Mouse (Mus musculus) lung, postnatal 0 days (tissue): Measurements from ENCODE around the gene Mapkapk3. TPM values are rescaled to one million over a fixed set of nuclear protein-coding genes. Genes with fewer than 3 reads are reported as not detected.

ENCODE experiments used
- ATAC-seq: fragments of 200-750 bp; cut with Nextera tagmentation; 2 replicates; pipeline ENCODE4 v1.8.0; 2017; ENCODE audit warnings: moderate library complexity
- DNase-seq: peaks from one replicate; pipeline ENCODE4 v3.0.0-alpha.2; 2016; ENCODE audit warnings: low spot score
- H3K27ac ChIP-seq: fragments of 300-500 bp; sonication (generic); 2 replicates; pipeline ENCODE4 v1.5.1; 2014; ENCODE audit warnings: antibody characterized with exemption, mild to moderate bottlenecking, low read length, mixed read lengths
- H3K27me3 ChIP-seq: fragments of 300-500 bp; sonication (generic); replicated peaks from 2 replicates; pipeline ENCODE4 v1.6.1; 2014; ENCODE audit warnings: low read length, mixed read lengths; ENCODE audit not compliant: insufficient read depth
- H3K36me3 ChIP-seq: fragments of 300-500 bp; sonication (generic); 2 replicates; pipeline ENCODE4 v1.6.1; 2014; ENCODE audit warnings: low read length, mixed read lengths; ENCODE audit not compliant: insufficient read depth
- H3K4me1 ChIP-seq: fragments of 300-500 bp; sonication (generic); 2 replicates; pipeline ENCODE4 v1.6.1; 2014; ENCODE audit warnings: antibody characterized with exemption, low read depth, low read length, mixed read lengths; ENCODE audit not compliant: insufficient read depth
- H3K4me2 ChIP-seq: fragments of 300-500 bp; sonication (generic); replicated peaks from 2 replicates; pipeline ENCODE4 v1.6.1; 2014; ENCODE audit warnings: low read depth, mild to moderate bottlenecking, low read length, moderate library complexity, mixed read lengths
- H3K4me3 ChIP-seq: fragments of 300-500 bp; sonication (generic); 2 replicates; pipeline ENCODE4 v1.5.1; 2014; ENCODE audit warnings: low read depth, low read length
- H3K9ac ChIP-seq: fragments of 300-500 bp; sonication (generic); replicated peaks from 2 replicates; pipeline ENCODE4 v1.6.1; 2014; ENCODE audit warnings: low read depth, mild to moderate bottlenecking
- H3K9me3 ChIP-seq: fragments of 300-500 bp; sonication (generic); 2 replicates; pipeline ENCODE4 v1.6.1; 2016; ENCODE audit warnings: low read length, mixed read lengths
- CTCF ChIP-seq: IDR thresholded peaks from 2 replicates; pipeline ENCODE4 v1.5.1; 2016; ENCODE audit warnings: antibody characterized with exemption, mild to moderate bottlenecking
- EP300 ChIP-seq: IDR thresholded peaks from 2 replicates; pipeline ENCODE4 v1.6.1; 2016; ENCODE audit warnings: antibody characterized with exemption, mild to moderate bottlenecking, control low read depth
- WGBS: fragments of 180-500 bp; shearing (Covaris S2); extraction: QIAGEN DNeasy Blood & Tissue Kit; methylation state at CpG from one replicate; pipeline ENCODE4 v1.1.7; 2014; 5-methylcytosine and 5-hydroxymethylcytosine counted together
- polyA plus RNA-seq: library from polyadenylated mRNA; unstranded; fragments of >200 nt; fragmentation: Nextera tagmentation; extraction: Ambion mirVana; gene quantifications from 2 replicates; pipeline ENCODE4 v1.2.1, GENCODE M21; 2015

The Mapkapk3 gene
- polyA plus RNA-seq, 1 experiment from 2014 or later, result 22.9 TPM

- H3K4me3 ChIP-seq, result no peak overlapping the region
- H3K27ac ChIP-seq, result no peak overlapping the region
- H3K4me1 ChIP-seq, result no peaks in the 10 kb centered on the region
- no peak overlapping the region for H3K4me2 ChIP-seq
- ATAC-seq (no peak), DNase-seq (peak; percentile 44)
- no peak overlapping the region for H3K9ac ChIP-seq
- WGBS, result 52% methylated on average over 4 of the region's 4 CpGs
- H3K9me3 ChIP-seq, result no peaks in the 10 kb centered on the region
- H3K36me3 ChIP-seq, result no peaks in the 10 kb centered on the region
- TF ChIP-seq CTCF (peak; percentile 65), EP300 (no peak)
- H3K27me3 ChIP-seq, result no peaks in the 10 kb centered on the region
These were observed 43.5 kb downstream of the Mapkapk3 start for GRCm38 (mm10) chr9:107246170-107246569.

GRCm38 (mm10) chr9:107245311-107245710 lies 44.4 kb downstream of the Mapkapk3 start:
- Histone ChIP-seq H3K9me3 (no peaks in the 10 kb centered on the region), H3K27me3 (no peaks in the 10 kb centered on the region), H3K4me2 (no peak overlapping the region), H3K36me3 (no peaks in the 10 kb centered on the region), H3K4me1 (no peaks in the 10 kb centered on the region), H3K4me3 (no peak overlapping the region), H3K9ac (no peak overlapping the region), H3K27ac (no peak overlapping the region)
- DNase-seq (no peak), ATAC-seq (no peak)
- no peak for TF ChIP-seq EP300
- no peak for TF ChIP-seq CTCF
- 78% methylated on average over 4 of the region's 4 CpGs for WGBS

- Histone ChIP-seq H3K27ac (no peak overlapping the region), H3K4me3 (no peak overlapping the region), H3K27me3 (peaks cover 68% of the 10 kb centered on the region), H3K9ac (no peak overlapping the region), H3K4me2 (no peak overlapping the region), H3K4me1 (peaks cover 3% of the 10 kb centered on the region), H3K9me3 (no peaks in the 10 kb centered on the region), H3K36me3 (no peaks in the 10 kb centered on the region)
- ATAC-seq (no peak), DNase-seq (no peak)
- TF ChIP-seq EP300, result no peak
- no peak for TF ChIP-seq CTCF
- WGBS, result 61% methylated on average over 5 of the region's 5 CpGs
These were observed 53.5 kb downstream of the Mapkapk3 start for GRCm38 (mm10) chr9:107236151-107236550.

- Histone ChIP-seq H3K9ac (no peak overlapping the region), H3K4me3 (no peak overlapping the region), H3K36me3 (no peaks in the 10 kb centered on the region), H3K4me1 (peaks cover 4% of the 10 kb centered on the region), H3K27ac (no peak overlapping the region), H3K9me3 (no peaks in the 10 kb centered on the region), H3K4me2 (no peak overlapping the region), H3K27me3 (peaks cover 72% of the 10 kb centered on the region)
- no peak for ATAC-seq
- WGBS, result 41% methylated on average over 5 of the region's 5 CpGs
- no peak for DNase-seq
- TF ChIP-seq EP300 (no peak), CTCF (no peak)
These were observed 54.4 kb downstream of the Mapkapk3 start for GRCm38 (mm10) chr9:107235261-107235660.

- H3K36me3 ChIP-seq, result no peaks in the 10 kb centered on the region
- H3K9ac ChIP-seq, result no peak overlapping the region
- peak overlapping the region; percentile 85 for H3K4me2 ChIP-seq
- H3K4me3 ChIP-seq, result peak overlapping the region; percentile 43
- no peak for TF ChIP-seq EP300
- TF ChIP-seq CTCF, result no peak
- H3K9me3 ChIP-seq, result no peaks in the 10 kb centered on the region
- peaks cover 80% of the 10 kb centered on the region for H3K27me3 ChIP-seq
- WGBS, result 21% methylated on average over 9 of the region's 9 CpGs
- ATAC-seq (no peak), DNase-seq (peak; percentile 8)
- no peak overlapping the region for H3K27ac ChIP-seq
- H3K4me1 ChIP-seq, result peaks cover 4% of the 10 kb centered on the region
These were observed 57.5 kb downstream of the Mapkapk3 start for GRCm38 (mm10) chr9:107232140-107232539.

- DNase-seq, result peak; percentile 62
- Histone ChIP-seq H3K9me3 (no peaks in the 10 kb centered on the region), H3K9ac (no peak within 1 kb of the TSS), H3K4me2 (peak within 1 kb of the TSS; percentile 85), H3K27me3 (peaks cover 75% of the 10 kb centered on the region), H3K27ac (no peak within 1 kb of the TSS), H3K36me3 (no peaks in the 10 kb centered on the region), H3K4me3 (peak within 1 kb of the TSS; percentile 43), H3K4me1 (peaks cover 4% of the 10 kb centered on the region)
- TF ChIP-seq EP300 (no peak), CTCF (no peak)
- 1% methylated on average over 12 of the region's 87 CpGs for WGBS
- ATAC-seq, result peak; percentile 90
These were observed 58.0 kb downstream of the Mapkapk3 start, which contains the start of gene Dock3 for GRCm38 (mm10) chr9:107231539-107232139. TSS of gene Dock3 (minus strand) at chr9:107231909.
